Mouse (Mus musculus) lung, postnatal 0 days (tissue): ENCODE measurements around the gene Ctnna3. TPM values are rescaled to one million over a fixed set of nuclear protein-coding genes. Genes with fewer than 3 reads are reported as not detected.

ENCODE experiments used
- ATAC-seq: fragments of 200-750 bp; cut with Nextera tagmentation; 2 replicates; pipeline ENCODE4 v1.8.0; 2017; ENCODE audit warnings: moderate library complexity
- DNase-seq: peaks from one replicate; pipeline ENCODE4 v3.0.0-alpha.2; 2016; ENCODE audit warnings: low spot score
- H3K27ac ChIP-seq: fragments of 300-500 bp; sonication (generic); 2 replicates; pipeline ENCODE4 v1.5.1; 2014; ENCODE audit warnings: antibody characterized with exemption, mild to moderate bottlenecking, low read length, mixed read lengths
- H3K27me3 ChIP-seq: fragments of 300-500 bp; sonication (generic); replicated peaks from 2 replicates; pipeline ENCODE4 v1.6.1; 2014; ENCODE audit warnings: low read length, mixed read lengths; ENCODE audit not compliant: insufficient read depth
- H3K36me3 ChIP-seq: fragments of 300-500 bp; sonication (generic); 2 replicates; pipeline ENCODE4 v1.6.1; 2014; ENCODE audit warnings: low read length, mixed read lengths; ENCODE audit not compliant: insufficient read depth
- H3K4me1 ChIP-seq: fragments of 300-500 bp; sonication (generic); 2 replicates; pipeline ENCODE4 v1.6.1; 2014; ENCODE audit warnings: antibody characterized with exemption, low read depth, low read length, mixed read lengths; ENCODE audit not compliant: insufficient read depth
- H3K4me2 ChIP-seq: fragments of 300-500 bp; sonication (generic); replicated peaks from 2 replicates; pipeline ENCODE4 v1.6.1; 2014; ENCODE audit warnings: low read depth, mild to moderate bottlenecking, low read length, moderate library complexity, mixed read lengths
- H3K4me3 ChIP-seq: fragments of 300-500 bp; sonication (generic); 2 replicates; pipeline ENCODE4 v1.5.1; 2014; ENCODE audit warnings: low read depth, low read length
- H3K9ac ChIP-seq: fragments of 300-500 bp; sonication (generic); replicated peaks from 2 replicates; pipeline ENCODE4 v1.6.1; 2014; ENCODE audit warnings: low read depth, mild to moderate bottlenecking
- H3K9me3 ChIP-seq: fragments of 300-500 bp; sonication (generic); 2 replicates; pipeline ENCODE4 v1.6.1; 2016; ENCODE audit warnings: low read length, mixed read lengths
- CTCF ChIP-seq: IDR thresholded peaks from 2 replicates; pipeline ENCODE4 v1.5.1; 2016; ENCODE audit warnings: antibody characterized with exemption, mild to moderate bottlenecking
- EP300 ChIP-seq: IDR thresholded peaks from 2 replicates; pipeline ENCODE4 v1.6.1; 2016; ENCODE audit warnings: antibody characterized with exemption, mild to moderate bottlenecking, control low read depth
- WGBS: fragments of 180-500 bp; shearing (Covaris S2); extraction: QIAGEN DNeasy Blood & Tissue Kit; methylation state at CpG from one replicate; pipeline ENCODE4 v1.1.7; 2014; 5-methylcytosine and 5-hydroxymethylcytosine counted together
- polyA plus RNA-seq: library from polyadenylated mRNA; unstranded; fragments of >200 nt; fragmentation: Nextera tagmentation; extraction: Ambion mirVana; gene quantifications from 2 replicates; pipeline ENCODE4 v1.2.1, GENCODE M21; 2015

The Ctnna3 gene
- polyA plus RNA-seq, 1 experiment from 2014 or later = 0.19 TPM

DNA sequence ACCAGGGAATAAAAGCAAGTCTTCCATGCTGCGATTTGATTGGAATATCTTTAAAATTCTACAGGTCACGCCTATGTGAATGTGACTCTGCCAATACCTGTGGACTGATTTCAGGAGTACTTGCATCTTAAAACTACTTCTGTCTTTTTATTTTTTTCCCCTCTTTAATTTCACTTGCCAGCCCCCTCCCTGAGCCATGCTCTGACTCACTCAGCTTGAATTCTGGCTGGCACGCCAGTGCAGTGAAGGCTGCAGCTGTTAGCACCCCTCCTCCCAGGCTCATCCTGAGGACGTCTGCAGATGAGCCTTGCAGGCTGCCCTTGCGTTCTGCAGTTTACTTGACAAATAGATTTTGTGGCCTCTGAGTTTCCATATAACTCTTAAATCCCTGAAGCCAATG, 646.0 kb downstream of the Ctnna3 start:
- Histone ChIP-seq H3K9ac (no peak overlapping the region), H3K4me1 (no peaks in the 10 kb centered on the region; the same call in 1 of the 2 replicates), H3K36me3 (no peaks in the 10 kb centered on the region), H3K27ac (no peak overlapping the region), H3K9me3 (no peaks in the 10 kb centered on the region), H3K4me2 (peak overlapping the region; percentile 33; the same call in 1 of the 2 replicates), H3K4me3 (no peak overlapping the region), H3K27me3 (no peaks in the 10 kb centered on the region)
- TF ChIP-seq CTCF = no peak
- no peak for TF ChIP-seq EP300
- WGBS = 28% methylated on average over 5 of the region's 5 CpGs
- ATAC-seq = peak; percentile 59; the same call in 1 of the 2 replicates
- peak; percentile 26 for DNase-seq

DNA sequence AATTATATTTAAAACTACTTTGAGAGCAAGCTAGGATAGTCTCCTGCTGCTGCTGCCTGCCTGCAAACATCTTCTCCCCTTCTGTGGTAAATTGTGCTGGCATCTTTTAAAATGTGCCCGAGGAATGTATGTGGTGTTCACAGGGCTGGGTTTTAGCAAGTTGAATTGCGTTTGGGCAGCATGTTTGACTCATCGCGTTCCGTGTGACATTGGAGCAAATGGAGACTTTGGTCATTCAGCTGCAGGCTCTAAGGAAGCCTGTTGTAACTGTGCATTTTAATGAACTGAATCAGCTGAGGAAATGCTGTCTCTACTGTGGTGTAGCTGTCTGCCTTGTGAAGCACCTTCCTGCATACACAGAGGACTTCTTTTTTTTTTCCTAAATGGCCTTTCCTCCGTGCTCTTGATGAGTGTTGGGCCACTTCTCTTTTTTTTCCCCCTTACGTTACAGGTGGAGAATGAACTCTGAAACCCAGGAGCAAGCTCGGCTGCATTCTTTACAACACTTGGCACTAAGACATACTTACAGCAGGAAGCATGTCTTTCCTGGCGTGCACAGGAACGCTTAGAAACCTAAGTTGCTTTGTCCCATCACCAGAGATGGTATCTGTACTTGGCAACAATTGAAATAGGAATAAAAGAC, 646.6 kb downstream of the Ctnna3 start:
- no peak overlapping the region for H3K4me3 ChIP-seq
- no peaks in the 10 kb centered on the region for H3K9me3 ChIP-seq
- H3K9ac ChIP-seq = no peak overlapping the region
- peak overlapping the region; percentile 33 for H3K4me2 ChIP-seq
- H3K27ac ChIP-seq = no peak overlapping the region
- peak; percentile 62 for DNase-seq
- no peaks in the 10 kb centered on the region for H3K27me3 ChIP-seq
- ATAC-seq = peak; percentile 77
- TF ChIP-seq CTCF = no peak
- peak; percentile 55 for TF ChIP-seq EP300
- no peaks in the 10 kb centered on the region; the same call in 1 of the 2 replicates for H3K4me1 ChIP-seq
- 28% methylated on average over 10 of the region's 10 CpGs for WGBS
- no peaks in the 10 kb centered on the region for H3K36me3 ChIP-seq

DNA sequence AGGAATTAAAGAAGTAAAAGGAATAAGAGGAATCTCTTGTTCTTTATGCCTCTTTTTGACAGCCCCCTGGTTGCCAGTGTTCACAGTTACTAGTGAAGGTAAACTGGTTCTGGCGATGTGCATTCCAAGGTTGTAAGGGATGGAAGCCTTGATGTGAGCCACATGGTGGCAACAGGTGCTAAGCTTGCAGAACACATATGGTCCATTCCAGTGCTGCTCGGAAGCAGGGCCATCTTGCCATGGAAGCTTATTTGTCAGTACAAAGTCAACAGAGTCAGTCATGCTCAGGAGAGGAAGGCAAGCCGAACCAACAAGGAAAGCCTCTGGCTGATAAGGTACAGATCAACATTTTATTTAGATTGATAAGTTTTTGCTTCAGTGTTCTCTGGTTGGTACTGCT, 652.4 kb downstream of the Ctnna3 start:
- 59% methylated on average over 3 of the region's 3 CpGs for WGBS

DNA sequence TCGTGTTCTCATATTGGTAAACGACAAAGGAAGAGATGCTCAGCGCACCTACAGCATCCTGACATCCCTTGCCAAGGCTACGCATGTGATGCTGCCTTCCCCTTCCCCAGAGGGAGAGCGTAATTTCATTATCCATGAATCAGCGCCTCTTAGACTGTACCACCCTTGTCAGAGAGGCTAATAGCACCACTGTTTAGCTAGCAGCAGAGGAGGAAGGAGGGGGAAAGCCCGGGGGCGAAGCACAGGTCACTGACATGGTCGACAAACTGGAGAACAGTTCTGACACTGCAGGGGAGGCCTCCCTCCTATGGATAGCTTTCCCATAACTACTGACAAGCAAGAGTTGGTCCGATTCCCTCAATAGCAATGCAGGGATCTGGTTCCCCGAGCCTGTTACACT, 653.9 kb downstream of the Ctnna3 start:
- H3K4me1 ChIP-seq = no peaks in the 10 kb centered on the region
- TF ChIP-seq CTCF = no peak
- TF ChIP-seq EP300 = no peak
- 0 out of 2 replicates have a peak, but pooled peaks cover under 1% of the 10 kb centered on the region for H3K27me3 ChIP-seq
- DNase-seq (no peak), ATAC-seq (no peak)
- H3K9ac ChIP-seq = no peak overlapping the region
- H3K9me3 ChIP-seq = no peaks in the 10 kb centered on the region
- no peak overlapping the region for H3K4me3 ChIP-seq
- no peak overlapping the region for H3K4me2 ChIP-seq
- no peak overlapping the region for H3K27ac ChIP-seq
- WGBS = 54% methylated on average over 11 of the region's 11 CpGs
- H3K36me3 ChIP-seq = no peaks in the 10 kb centered on the region

More for the DNA sequence above, 652.4 kb downstream of the Ctnna3 start:
- Histone ChIP-seq H3K27me3 (no peaks in the 10 kb centered on the region), H3K27ac (no peak overlapping the region), H3K36me3 (no peaks in the 10 kb centered on the region), H3K4me3 (no peak overlapping the region), H3K9me3 (no peaks in the 10 kb centered on the region), H3K4me1 (no peaks in the 10 kb centered on the region), H3K4me2 (no peak overlapping the region), H3K9ac (no peak overlapping the region)
- TF ChIP-seq EP300 (no peak), CTCF (no peak)
- no peak for DNase-seq
- no peak for ATAC-seq

DNA sequence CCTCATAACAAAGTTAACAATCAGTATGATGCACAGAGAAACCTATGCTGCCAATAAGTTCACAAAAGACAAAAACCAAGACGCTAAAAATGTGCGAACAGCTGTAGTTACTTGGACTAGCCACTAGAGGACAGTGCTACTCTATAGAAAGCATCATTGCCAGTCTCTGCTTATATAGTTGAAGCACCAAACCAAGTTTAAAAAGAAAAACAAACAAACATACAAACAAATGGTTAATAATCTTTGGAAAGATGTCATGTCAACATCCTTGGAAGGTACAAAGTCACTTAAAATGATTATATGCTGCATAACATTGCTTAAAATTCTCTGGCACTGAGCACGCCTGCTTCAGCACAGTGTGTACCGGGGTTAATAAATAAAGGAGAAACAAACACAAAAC, 654.6 kb downstream of the Ctnna3 start:
- Histone ChIP-seq H3K4me3 (no peak overlapping the region), H3K4me2 (no peak overlapping the region), H3K4me1 (no peaks in the 10 kb centered on the region), H3K36me3 (no peaks in the 10 kb centered on the region), H3K9ac (no peak overlapping the region), H3K27me3 (0 out of 2 replicates have a peak, but pooled peaks cover 4% of the 10 kb centered on the region), H3K27ac (no peak overlapping the region), H3K9me3 (no peaks in the 10 kb centered on the region)
- DNase-seq (peak; percentile 64), ATAC-seq (no peak)
- WGBS = 33% methylated on average over 4 of the region's 4 CpGs
- TF ChIP-seq EP300 = no peak
- TF ChIP-seq CTCF = peak; percentile 99

DNA sequence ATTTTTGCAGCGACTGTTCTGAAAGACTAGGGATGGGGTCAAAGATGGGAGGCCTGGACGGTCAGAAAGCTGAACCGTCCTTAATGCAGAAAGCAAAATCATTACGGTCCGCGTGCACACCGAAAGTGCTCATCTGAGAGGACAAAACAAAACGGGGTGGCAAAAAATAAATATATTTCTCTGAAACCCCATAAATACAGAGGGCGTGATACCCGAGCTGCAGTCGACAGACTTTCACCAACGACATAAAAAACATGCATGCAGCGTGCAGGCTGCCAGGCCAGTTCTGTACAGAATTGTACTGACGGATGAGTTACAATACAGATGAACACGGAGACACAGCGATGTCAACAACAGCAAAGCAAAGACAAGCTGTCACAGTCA, 656.3 kb downstream of the Ctnna3 start:
- Histone ChIP-seq H3K9ac (no peak overlapping the region), H3K4me3 (no peak overlapping the region), H3K27ac (no peak overlapping the region), H3K27me3 (0 out of 2 replicates have a peak, but pooled peaks cover 4% of the 10 kb centered on the region), H3K36me3 (no peaks in the 10 kb centered on the region), H3K4me2 (no peak overlapping the region), H3K9me3 (no peaks in the 10 kb centered on the region), H3K4me1 (no peaks in the 10 kb centered on the region)
- DNase-seq = no peak
- no peak for ATAC-seq
- 60% methylated on average over 16 of the region's 16 CpGs for WGBS
- TF ChIP-seq EP300 (no peak), CTCF (no peak)
